Mouse (Mus musculus): ENCODE data around the gene Tiprl.

GRCm38 (mm10) chr1:165188806-165189580, 47.8 kb downstream of the Tiprl start:
- TF ChIP-seq CTCF (IDR thresholded peaks at IDR 0.05; ENCODE audit: extremely low read depth, insufficient read length, insufficient replicate concordance, low read depth, low read length) (no peak), POLR2A (IDR thresholded peaks at IDR 0.05; ENCODE audit: low read depth, low read length) (no peak)
